Mouse (Mus musculus): ENCODE data around the gene Ces2h.
A peak's percentile ranks its signal among the peaks of the same experiment; 100 is the strongest.
"Not testable (repeated sequence)": the region's sequence is repeated elsewhere in the genome, so short reads cannot be mapped to it uniquely, and the experiment has no call there.

The Ces2h gene

GRCm38 (mm10) chr8:105000586-105000985, at the start of gene Ces2h:
Gene Ces2h (plus strand): TSS chr8:105000853.
- no peak for DNase-seq (ENCODE audit: low spot score in 2 of 2)

GRCm38 (mm10) chr8:104961537-104961961, 39.1 kb upstream of the Ces2h start, which contains the start of gene Ces2g:
Gene Ces2g (plus strand): TSS chr8:104961718.
- DNase-seq (ENCODE audit: low spot score in 2 of 2) = peak; percentile 48 to 69

DNA sequence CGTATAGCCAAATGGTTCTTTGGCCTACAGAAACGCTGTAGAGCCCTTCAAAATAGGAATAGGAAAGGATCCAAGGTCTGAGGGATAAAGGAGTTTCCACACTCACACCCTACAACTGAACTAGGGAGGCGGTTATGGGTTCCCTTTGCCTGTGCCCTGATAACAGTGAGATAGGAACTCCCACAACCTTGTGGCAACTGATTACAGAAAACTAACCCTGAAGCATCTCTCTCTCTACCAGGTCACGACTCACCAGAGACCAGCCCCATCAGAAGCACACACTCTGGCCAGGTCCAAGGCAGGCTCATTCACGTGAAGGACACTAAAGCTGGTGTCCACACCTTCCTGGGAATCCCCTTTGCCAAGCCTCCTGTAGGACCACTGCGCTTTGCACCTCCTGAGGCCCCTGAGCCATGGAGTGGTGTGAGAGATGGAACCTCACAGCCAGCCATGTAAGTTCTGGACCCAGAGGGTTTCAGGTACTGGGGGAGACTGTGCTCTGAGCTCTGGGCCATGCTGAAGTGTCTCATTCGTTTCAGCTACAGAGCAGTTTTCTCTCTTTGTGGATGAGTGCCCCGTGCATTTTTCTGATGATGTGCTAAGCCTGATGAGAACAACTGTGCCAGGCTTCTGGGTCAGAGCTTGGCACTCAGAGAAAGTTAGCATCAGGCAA, 38.3 kb upstream of the Ces2h start:
- peak; percentile 64 to 74 for DNase-seq (ENCODE audit: low spot score in 2 of 2)

GRCm38 (mm10) chr8:104963375-104963894, 37.2 kb upstream of the Ces2h start:
- peak in 1 of 2 experiments; percentile 25 for DNase-seq (ENCODE audit: low spot score in 2 of 2)

DNA sequence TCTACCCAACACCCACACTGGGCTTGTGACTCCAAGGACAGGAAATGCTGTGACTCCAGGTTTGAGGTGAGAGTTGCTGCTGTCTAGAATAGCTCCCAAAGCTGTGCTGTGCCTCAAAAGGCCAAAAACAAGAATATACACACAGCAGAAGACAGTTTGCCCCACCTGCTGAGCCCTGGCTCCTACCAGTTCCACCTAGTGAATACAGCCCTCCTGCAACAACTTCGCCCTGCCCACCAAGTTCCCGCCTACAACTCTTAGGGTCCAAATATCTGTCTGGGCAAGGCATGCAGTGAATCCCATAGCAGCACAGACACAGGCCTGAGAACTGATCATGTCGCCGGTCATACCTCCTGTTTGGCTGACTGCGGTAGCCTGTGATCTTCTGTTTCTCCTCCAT, 16.5 kb upstream of the Ces2h start:
- DNase-seq (ENCODE audit: low spot score in 2 of 2) = no peak

DNA sequence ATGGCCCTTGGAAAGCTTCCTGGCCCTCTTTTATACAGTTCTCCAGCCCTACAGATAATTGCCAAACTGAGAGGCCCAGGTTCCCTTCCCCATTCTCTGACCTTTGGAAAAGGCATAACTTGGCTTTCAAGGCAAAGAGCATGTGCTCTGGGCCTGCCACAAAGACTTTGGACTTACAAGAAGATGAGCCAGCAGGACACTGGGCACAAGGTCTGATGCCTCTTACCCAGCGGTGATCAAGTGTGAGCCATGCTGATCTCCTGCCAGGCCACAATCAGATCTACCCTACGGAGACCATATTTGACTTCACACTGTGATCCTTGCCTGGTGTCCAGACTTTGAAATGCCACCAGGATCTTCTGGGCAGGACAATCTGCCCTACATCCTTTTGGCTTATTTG, 15.7 kb upstream of the Ces2h start:
- no peak for DNase-seq (ENCODE audit: low spot score in 2 of 2)

- no peak for DNase-seq (ENCODE audit: low spot score in 2 of 2)
Observed at GRCm38 (mm10) chr8:104998191-104998590, 2.5 kb upstream of the Ces2h start.

GRCm38 (mm10) chr8:104999183-104999582, 1.5 kb upstream of the Ces2h start:
- DNase-seq (ENCODE audit: low spot score in 2 of 2) = no peak

DNA sequence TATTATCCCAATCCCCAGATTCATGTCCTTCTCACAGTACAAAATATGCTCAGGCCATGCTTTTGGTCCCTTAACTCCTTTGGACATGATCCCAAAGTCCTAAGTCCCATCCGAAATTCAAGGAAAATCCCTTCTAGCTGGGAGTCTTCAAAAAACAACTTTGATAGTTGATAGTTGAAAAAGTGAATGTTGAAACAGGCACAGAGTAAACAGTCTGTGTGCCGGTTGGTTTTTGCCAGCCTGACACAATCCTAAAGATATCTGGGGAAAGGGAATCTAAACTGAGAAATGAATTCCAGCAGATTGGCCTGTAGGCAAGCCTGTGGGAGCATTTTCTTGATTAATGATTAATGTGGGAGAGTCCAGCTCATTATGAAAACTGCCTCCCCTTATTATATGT, 9.3 kb downstream of the Ces2h start:
- no peak for DNase-seq (ENCODE audit: low spot score in 2 of 2)

GRCm38 (mm10) chr8:105011136-105011535, 10.5 kb downstream of the Ces2h start:
- no peak for DNase-seq (ENCODE audit: low spot score in 2 of 2)

DNA sequence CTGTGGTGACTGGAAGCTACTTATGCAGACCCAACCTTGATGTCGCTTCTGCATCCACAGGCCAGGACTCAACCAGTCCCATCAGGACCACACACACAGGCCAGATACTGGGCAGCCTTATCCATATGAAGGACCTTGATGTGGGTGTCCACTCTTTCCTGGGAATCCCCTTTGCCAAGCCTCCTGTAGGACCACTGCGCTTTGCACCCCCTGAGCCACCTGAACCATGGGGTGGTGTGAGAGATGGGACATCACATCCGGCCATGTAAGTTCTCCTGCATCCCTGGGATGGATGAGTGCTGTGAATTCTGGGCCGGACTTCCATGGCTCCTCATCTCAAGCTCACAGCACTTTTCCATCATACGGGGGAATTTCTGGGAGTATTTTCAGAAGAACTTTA, 13.7 kb downstream of the Ces2h start:
- no peak for DNase-seq (ENCODE audit: low spot score in 2 of 2)

DNA sequence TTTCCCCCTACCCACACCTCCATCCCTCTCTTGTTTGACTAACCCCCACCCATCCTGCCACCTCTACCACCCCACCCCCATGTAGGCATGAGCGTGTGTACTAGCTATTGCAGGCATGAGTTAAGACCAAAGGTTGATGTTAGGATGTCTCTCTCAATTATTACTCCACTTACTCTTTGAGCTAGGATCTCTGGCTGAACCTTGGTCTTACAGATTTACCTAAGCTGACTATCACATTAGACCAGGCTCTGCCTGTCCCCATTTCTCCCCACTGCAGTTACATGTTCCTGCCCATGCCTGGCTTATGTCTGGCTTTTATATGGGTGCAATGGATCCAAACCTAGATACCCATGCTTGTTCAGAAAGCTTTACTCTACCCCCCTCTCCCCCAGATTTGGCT, 21.3 kb downstream of the Ces2h start:
- no peak for DNase-seq (ENCODE audit: low spot score in 2 of 2)

DNA sequence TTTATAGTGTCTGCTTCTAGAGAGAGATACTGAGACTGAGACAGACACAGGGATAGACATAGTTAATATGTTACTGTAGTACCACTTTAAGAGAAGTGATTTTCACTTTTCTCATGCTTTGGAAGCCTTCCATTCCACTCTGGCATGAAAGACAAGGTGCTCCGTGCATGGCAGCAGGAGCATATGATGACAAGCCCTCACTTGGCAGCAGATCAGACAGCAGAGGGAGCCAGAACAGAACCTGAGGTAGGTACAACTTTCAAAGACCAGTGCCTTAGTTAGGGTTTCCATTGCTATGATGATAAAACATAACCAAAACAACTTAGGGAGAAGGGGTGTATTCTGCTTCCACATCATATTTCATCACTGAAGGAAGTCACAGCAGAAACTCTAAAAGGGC, 22.4 kb downstream of the Ces2h start:
- no peak for DNase-seq (ENCODE audit: low spot score in 2 of 2)

DNA sequence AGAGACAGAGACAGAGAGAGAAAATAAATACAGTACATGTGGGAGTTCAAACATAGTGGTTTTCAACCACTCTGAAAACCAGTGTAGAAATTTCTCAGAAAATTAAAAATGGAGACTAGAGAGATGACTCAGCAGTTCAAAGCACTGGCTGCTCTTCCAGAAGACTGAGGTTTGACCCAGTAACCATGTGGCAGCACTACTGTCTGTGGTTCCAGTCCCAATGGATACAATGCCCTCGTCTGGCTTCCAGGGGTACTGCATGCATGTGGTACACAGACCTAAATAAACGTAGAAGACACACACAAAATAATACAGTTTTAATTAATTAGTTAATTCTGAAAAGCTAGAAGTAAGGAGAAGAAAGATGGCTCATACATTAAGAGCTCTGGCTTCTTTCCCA, 24.4 kb downstream of the Ces2h start:
- no peak for DNase-seq (ENCODE audit: low spot score in 2 of 2)

DNA sequence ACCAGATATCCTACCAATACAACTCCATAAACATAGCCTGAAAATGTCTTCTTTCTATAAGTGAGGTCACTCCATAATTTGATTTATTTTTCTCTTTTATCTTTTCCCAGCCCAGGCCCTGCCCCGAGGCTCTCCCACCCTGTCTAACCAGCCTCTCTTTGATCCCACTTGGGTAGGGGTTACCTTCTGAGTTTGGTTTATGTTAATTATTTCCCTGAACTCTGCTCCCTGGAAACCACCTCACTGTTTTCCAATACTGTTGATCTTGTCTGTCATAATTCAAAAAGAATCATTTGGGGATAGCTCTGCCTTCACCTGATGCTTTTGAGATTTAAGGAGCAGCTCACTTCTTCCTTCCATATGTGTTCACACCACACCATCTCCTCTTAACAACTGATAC, 42.9 kb downstream of the Ces2h start:
- no peak for DNase-seq (ENCODE audit: low spot score in 2 of 2)

DNA sequence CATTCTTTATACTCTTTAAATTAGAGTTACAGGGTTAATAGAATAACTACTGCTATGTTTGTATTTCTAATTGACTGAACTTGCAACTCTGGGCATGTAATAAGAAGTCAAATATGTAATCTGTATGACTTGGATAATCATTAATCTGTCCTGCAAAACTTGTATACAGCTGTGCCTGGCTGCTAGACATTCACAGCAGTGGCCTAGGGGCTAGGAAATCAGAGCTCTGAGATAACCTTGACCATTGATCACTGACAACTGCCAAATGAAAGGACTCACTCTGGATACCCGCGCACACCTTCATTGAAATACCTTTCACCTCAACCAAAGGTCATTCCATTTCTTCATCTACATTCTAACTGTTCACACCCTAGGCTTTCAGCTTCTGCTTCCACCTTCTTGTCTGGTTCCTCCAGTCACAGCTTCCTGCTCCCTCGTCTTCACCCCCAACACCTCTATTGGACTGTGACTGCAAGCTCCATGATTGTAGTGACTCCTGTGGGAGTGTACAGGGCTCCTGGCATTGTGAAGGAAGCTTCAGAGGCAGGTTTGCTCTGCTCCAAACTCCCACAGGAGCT, 45.3 kb downstream of the Ces2h start:
- DNase-seq (ENCODE audit: low spot score in 2 of 2) = no peak

DNA sequence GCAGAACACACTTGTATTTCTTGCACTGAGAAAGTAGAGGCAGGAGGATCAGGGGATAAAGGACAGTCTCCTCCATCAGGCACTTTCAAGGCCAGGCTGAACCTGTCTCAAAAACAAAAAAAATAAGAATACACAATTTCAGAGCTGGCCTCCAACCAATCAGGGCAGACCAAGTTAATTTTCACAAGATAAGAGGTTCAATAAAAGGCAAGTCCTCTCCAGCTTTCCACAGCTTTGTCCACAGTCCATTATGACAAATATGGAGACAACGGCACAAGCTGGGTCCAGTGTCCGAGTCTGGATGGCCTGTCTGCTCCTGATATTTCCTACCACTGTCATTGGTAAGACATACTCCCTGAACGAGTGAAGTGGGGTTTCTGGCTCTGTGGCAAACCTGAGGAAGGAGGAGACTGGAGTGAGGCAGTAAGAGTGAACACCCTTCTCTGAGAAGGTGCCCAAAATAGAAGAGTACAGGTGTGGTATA, 47.8 kb downstream of the Ces2h start, which contains the start of gene Ces3a:
Gene Ces3a, plus strand, starts transcription at position 231 of the 484 bp plus-strand sequence.
- no peak for DNase-seq (ENCODE audit: low spot score in 2 of 2)

GRCm38 (mm10) chr8:105056211-105056610, 55.6 kb downstream of the Ces2h start:
- DNase-seq (ENCODE audit: low spot score in 2 of 2) = peak in 1 of 2 experiments; percentile 14

GRCm38 (mm10) chr8:105060056-105060455, 59.4 kb downstream of the Ces2h start:
- no peak for DNase-seq (ENCODE audit: low spot score in 2 of 2)

GRCm38 (mm10) chr8:105066761-105067160, 66.1 kb downstream of the Ces2h start:
- peak; percentile 27 to 69 for DNase-seq (ENCODE audit: low spot score in 2 of 2)

GRCm38 (mm10) chr8:105067905-105068304, 67.3 kb downstream of the Ces2h start:
- DNase-seq (ENCODE audit: low spot score in 2 of 2) = not testable (repeated sequence)

DNA sequence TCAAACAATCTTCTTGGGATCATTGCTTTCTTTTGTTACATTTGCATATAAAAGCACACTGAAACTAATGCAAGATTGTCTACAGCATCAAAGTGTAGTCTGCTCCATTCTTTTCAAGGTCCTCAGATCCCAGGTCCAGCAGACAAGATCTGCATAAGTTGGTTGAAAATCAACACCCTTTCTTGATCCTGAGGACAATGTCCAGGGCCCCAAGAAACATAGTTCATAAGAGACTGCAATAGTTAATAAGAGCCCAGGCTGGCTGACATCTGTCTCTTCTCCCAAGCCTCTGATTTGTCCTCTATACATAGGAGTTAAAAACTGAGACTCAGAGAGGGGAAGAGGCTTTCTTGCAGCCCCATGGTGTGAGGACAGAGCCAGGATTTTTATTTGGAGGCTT, 68.3 kb downstream of the Ces2h start:
- no peak for DNase-seq (ENCODE audit: low spot score in 2 of 2)
